Mouse (Mus musculus): ENCODE results near the gene Adamts17. TPM values are rescaled to one million over a fixed set of nuclear protein-coding genes. Genes with fewer than 3 reads are reported as not detected.

The Adamts17 gene
- polyA plus RNA-seq, 1 experiment from 2014 or later = 12.9 TPM

GRCm38 (mm10) chr7:66811294-66811693 lies 28.2 kb upstream of the Adamts17 start:
- no peak for ATAC-seq (ENCODE audit: insufficient number of reproducible peaks, insufficient read depth, low FRiP score, low TSS enrichment, low read depth)
- no peaks in the 10 kb centered on the region for H3K27me3 ChIP-seq

GRCm38 (mm10) chr7:66812289-66812688 lies 27.2 kb upstream of the Adamts17 start:
- ATAC-seq (ENCODE audit: insufficient number of reproducible peaks, insufficient read depth, low FRiP score, low TSS enrichment, low read depth) = no peak
- Histone ChIP-seq H3K36me3 (no peaks in the 10 kb centered on the region), H3K4me2 (no peak overlapping the region), H3K9ac (replicated peaks) (no peak overlapping the region), H3K4me1 (replicated peaks) (no peaks in the 10 kb centered on the region), H3K4me3 (replicated peaks) (no peak overlapping the region), H3K27me3 (no peaks in the 10 kb centered on the region), H3K27ac (0 out of 2 replicates have a peak overlapping the region, but pooled peaks have one; percentile 54), H3K9me3 (no peaks in the 10 kb centered on the region)
- 80% methylated on average over 4 of the region's 4 CpGs for WGBS

More at GRCm38 (mm10) chr7:66811294-66811693, 28.2 kb upstream of the Adamts17 start:
- H3K9me3 ChIP-seq = no peaks in the 10 kb centered on the region
- no peak overlapping the region for H3K27ac ChIP-seq
- H3K9ac ChIP-seq (replicated peaks) = no peak overlapping the region
- H3K36me3 ChIP-seq = no peaks in the 10 kb centered on the region
- H3K4me2 ChIP-seq = no peak overlapping the region
- H3K4me1 ChIP-seq (replicated peaks) = no peaks in the 10 kb centered on the region
- H3K4me3 ChIP-seq (replicated peaks) = no peak overlapping the region
- WGBS = 65% methylated on average over 1 of the region's 1 CpGs

- Histone ChIP-seq H3K9ac (replicated peaks) (no peak overlapping the region), H3K36me3 (no peaks in the 10 kb centered on the region), H3K27ac (no peak overlapping the region), H3K27me3 (no peaks in the 10 kb centered on the region), H3K4me3 (replicated peaks) (no peak overlapping the region), H3K9me3 (no peaks in the 10 kb centered on the region), H3K4me2 (no peak overlapping the region), H3K4me1 (replicated peaks) (no peaks in the 10 kb centered on the region)
- no peak for ATAC-seq (ENCODE audit: insufficient number of reproducible peaks, insufficient read depth, low FRiP score, low TSS enrichment, low read depth)
- 51% methylated on average over 9 of the region's 9 CpGs for WGBS
Measured at GRCm38 (mm10) chr7:66812737-66813136, 26.8 kb upstream of the Adamts17 start.

- Histone ChIP-seq H3K36me3 (no peaks in the 10 kb centered on the region), H3K4me2 (no peak overlapping the region), H3K27me3 (no peaks in the 10 kb centered on the region), H3K27ac (no peak overlapping the region), H3K4me3 (replicated peaks) (no peak overlapping the region), H3K4me1 (replicated peaks) (no peaks in the 10 kb centered on the region), H3K9ac (replicated peaks) (no peak overlapping the region), H3K9me3 (no peaks in the 10 kb centered on the region)
- WGBS = 67% methylated on average over 1 of the region's 1 CpGs
- ATAC-seq (ENCODE audit: insufficient number of reproducible peaks, insufficient read depth, low FRiP score, low TSS enrichment, low read depth) = no peak
Measured at GRCm38 (mm10) chr7:66813172-66813571, 26.4 kb upstream of the Adamts17 start.

- WGBS = 84% methylated on average over 6 of the region's 6 CpGs
- H3K9ac ChIP-seq (replicated peaks) = no peak overlapping the region
- no peaks in the 10 kb centered on the region for H3K36me3 ChIP-seq
- no peaks in the 10 kb centered on the region for H3K27me3 ChIP-seq
- H3K4me3 ChIP-seq (replicated peaks) = no peak overlapping the region
- no peak for ATAC-seq (ENCODE audit: insufficient number of reproducible peaks, insufficient read depth, low FRiP score, low TSS enrichment, low read depth)
- no peaks in the 10 kb centered on the region for H3K4me1 ChIP-seq (replicated peaks)
- no peak overlapping the region for H3K27ac ChIP-seq
- H3K4me2 ChIP-seq = no peak overlapping the region
- H3K9me3 ChIP-seq = no peaks in the 10 kb centered on the region
Measured at GRCm38 (mm10) chr7:66815526-66815925, 24.0 kb upstream of the Adamts17 start.

GRCm38 (mm10) chr7:66820034-66820433 lies 19.5 kb upstream of the Adamts17 start:
- H3K27ac ChIP-seq = no peak overlapping the region
- H3K36me3 ChIP-seq = no peaks in the 10 kb centered on the region
- H3K4me2 ChIP-seq = no peak overlapping the region
- no peak for ATAC-seq (ENCODE audit: insufficient number of reproducible peaks, insufficient read depth, low FRiP score, low TSS enrichment, low read depth)
- peaks cover 19% of the 10 kb centered on the region for H3K4me1 ChIP-seq (replicated peaks)
- H3K9ac ChIP-seq (replicated peaks) = no peak overlapping the region
- 25% methylated on average over 6 of the region's 6 CpGs for WGBS
- no peak overlapping the region for H3K4me3 ChIP-seq (replicated peaks)
- H3K9me3 ChIP-seq = no peaks in the 10 kb centered on the region
- H3K27me3 ChIP-seq = no peaks in the 10 kb centered on the region

GRCm38 (mm10) chr7:66830803-66831202 lies 8.7 kb upstream of the Adamts17 start:
- H3K9ac ChIP-seq (replicated peaks) = no peak overlapping the region
- peaks cover 15% of the 10 kb centered on the region for H3K4me1 ChIP-seq (replicated peaks)
- no peak for ATAC-seq (ENCODE audit: insufficient number of reproducible peaks, insufficient read depth, low FRiP score, low TSS enrichment, low read depth)
- no peaks in the 10 kb centered on the region for H3K36me3 ChIP-seq
- no peak overlapping the region for H3K27ac ChIP-seq
- H3K9me3 ChIP-seq = no peaks in the 10 kb centered on the region
- H3K4me3 ChIP-seq (replicated peaks) = no peak overlapping the region
- no peaks in the 10 kb centered on the region for H3K27me3 ChIP-seq
- 77% methylated on average over 5 of the region's 5 CpGs for WGBS
- H3K4me2 ChIP-seq = no peak overlapping the region

GRCm38 (mm10) chr7:66831295-66831694 lies 8.2 kb upstream of the Adamts17 start:
- ATAC-seq (ENCODE audit: insufficient number of reproducible peaks, insufficient read depth, low FRiP score, low TSS enrichment, low read depth) = no peak
- Histone ChIP-seq H3K9ac (replicated peaks) (no peak overlapping the region), H3K27ac (peak overlapping the region; percentile 32; the same call in 1 of the 2 replicates), H3K4me1 (replicated peaks) (peaks cover 15% of the 10 kb centered on the region), H3K27me3 (no peaks in the 10 kb centered on the region), H3K4me2 (no peak overlapping the region), H3K36me3 (no peaks in the 10 kb centered on the region), H3K4me3 (replicated peaks) (no peak overlapping the region), H3K9me3 (no peaks in the 10 kb centered on the region)
- 51% methylated on average over 5 of the region's 5 CpGs for WGBS

GRCm38 (mm10) chr7:66840008-66840719 lies 629 bp downstream of the Adamts17 start:
- peaks cover 27% of the 10 kb centered on the region for H3K4me1 ChIP-seq (replicated peaks)
- H3K27ac ChIP-seq = peak overlapping the region; percentile 76; the same call in 1 of the 2 replicates
- H3K9me3 ChIP-seq = no peaks in the 10 kb centered on the region
- peak overlapping the region; percentile 64 for H3K4me3 ChIP-seq (replicated peaks)
- ATAC-seq (ENCODE audit: insufficient number of reproducible peaks, insufficient read depth, low FRiP score, low TSS enrichment, low read depth) = peak; percentile 32; the same call in 1 of the 2 replicates
- peaks cover 13% of the 10 kb centered on the region for H3K27me3 ChIP-seq
- no peaks in the 10 kb centered on the region for H3K36me3 ChIP-seq
- H3K4me2 ChIP-seq = peak overlapping the region; percentile 89
- under 1% methylated on average over 76 of the region's 76 CpGs for WGBS
- peak overlapping the region; percentile 71 for H3K9ac ChIP-seq (replicated peaks)

- Histone ChIP-seq H3K4me1 (replicated peaks) (peaks cover 30% of the 10 kb centered on the region), H3K9me3 (no peaks in the 10 kb centered on the region), H3K27ac (no peak overlapping the region), H3K4me3 (replicated peaks) (peak overlapping the region; percentile 64), H3K9ac (replicated peaks) (no peak overlapping the region), H3K36me3 (no peaks in the 10 kb centered on the region), H3K27me3 (peaks cover 13% of the 10 kb centered on the region), H3K4me2 (peak overlapping the region; percentile 89)
- no peak for ATAC-seq (ENCODE audit: insufficient number of reproducible peaks, insufficient read depth, low FRiP score, low TSS enrichment, low read depth)
- WGBS = 69% methylated on average over 7 of the region's 7 CpGs
Measured at GRCm38 (mm10) chr7:66841165-66841564, 1.6 kb downstream of the Adamts17 start.

GRCm38 (mm10) chr7:66842021-66842420 lies 2.5 kb downstream of the Adamts17 start:
- H3K9ac ChIP-seq (replicated peaks) = no peak overlapping the region
- ATAC-seq (ENCODE audit: insufficient number of reproducible peaks, insufficient read depth, low FRiP score, low TSS enrichment, low read depth) = no peak

GRCm38 (mm10) chr7:66843846-66844245 lies 4.3 kb downstream of the Adamts17 start:
- H3K4me2 ChIP-seq = no peak overlapping the region
- ATAC-seq (ENCODE audit: insufficient number of reproducible peaks, insufficient read depth, low FRiP score, low TSS enrichment, low read depth) = no peak
- WGBS = 51% methylated on average over 2 of the region's 2 CpGs
- no peak overlapping the region for H3K9ac ChIP-seq (replicated peaks)
- no peaks in the 10 kb centered on the region for H3K36me3 ChIP-seq
- no peak overlapping the region for H3K27ac ChIP-seq
- H3K4me1 ChIP-seq (replicated peaks) = peaks cover 32% of the 10 kb centered on the region
- H3K27me3 ChIP-seq = peaks cover 13% of the 10 kb centered on the region
- H3K4me3 ChIP-seq (replicated peaks) = no peak overlapping the region
- H3K9me3 ChIP-seq = no peaks in the 10 kb centered on the region

More at GRCm38 (mm10) chr7:66842021-66842420, 2.5 kb downstream of the Adamts17 start:
- Histone ChIP-seq H3K36me3 (no peaks in the 10 kb centered on the region), H3K4me1 (replicated peaks) (peaks cover 32% of the 10 kb centered on the region), H3K4me3 (replicated peaks) (peak overlapping the region; percentile 64; the same call in 1 of the 2 replicates), H3K9me3 (no peaks in the 10 kb centered on the region), H3K27ac (no peak overlapping the region), H3K27me3 (peaks cover 13% of the 10 kb centered on the region), H3K4me2 (peak overlapping the region; percentile 89)
- WGBS = 46% methylated on average over 10 of the region's 10 CpGs

All from limb, embryonic 12.5 days (tissue).